Mouse (Mus musculus) lung, embryonic 16.5 days (tissue): ENCODE data around the gene Cela3b. TPM values are rescaled to one million over a fixed set of nuclear protein-coding genes. Genes with fewer than 3 reads are reported as not detected.
"Not testable (repeated sequence)": the region's sequence is repeated elsewhere in the genome, so short reads cannot be mapped to it uniquely, and the experiment has no call there.

Experiments used
- ATAC-seq: fragments of 200-750 bp; cut with Nextera tagmentation; 2 replicates; pipeline ENCODE4 v1.8.0; 2017; ENCODE audit warnings: low read depth, mild to moderate bottlenecking, moderate library complexity
- H3K27ac ChIP-seq: fragments of 300-500 bp; sonication (generic); 2 replicates; pipeline ENCODE4 v1.5.1; 2014; ENCODE audit warnings: mild to moderate bottlenecking, control low read depth, low read length
- H3K27me3 ChIP-seq: fragments of 300-500 bp; sonication (generic); 2 replicates; pipeline ENCODE4 v1.6.1; 2014; ENCODE audit warnings: low read depth, low read length, mixed read lengths; ENCODE audit not compliant: control insufficient read depth, insufficient read depth
- H3K36me3 ChIP-seq: fragments of 300-500 bp; sonication (generic); 2 replicates; pipeline ENCODE4 v1.6.1; 2014; ENCODE audit warnings: low read length; ENCODE audit not compliant: control insufficient read depth, insufficient read depth
- H3K4me1 ChIP-seq: fragments of 300-500 bp; sonication (generic); replicated peaks from 2 replicates; pipeline ENCODE4 v1.6.1; 2014; ENCODE audit warnings: low read length, mixed read lengths; ENCODE audit not compliant: control insufficient read depth, insufficient read depth
- H3K4me2 ChIP-seq: fragments of 300-500 bp; sonication (generic); 2 replicates; pipeline ENCODE4 v1.6.1; 2014; ENCODE audit warnings: low read depth, low read length, control low read depth
- H3K4me3 ChIP-seq: fragments of 300-500 bp; sonication (generic); 2 replicates; pipeline ENCODE4 v1.5.1; 2014; ENCODE audit warnings: mild to moderate bottlenecking, low read length, control low read depth
- H3K9ac ChIP-seq: fragments of 300-500 bp; sonication (generic); 2 replicates; pipeline ENCODE4 v1.6.1; 2014; ENCODE audit warnings: low read length, control low read depth
- H3K9me3 ChIP-seq: fragments of 300-500 bp; sonication (generic); 2 replicates; pipeline ENCODE4 v1.6.1; 2016; ENCODE audit warnings: low read length; ENCODE audit not compliant: control insufficient read depth
- WGBS: fragments of 180-500 bp; shearing (Covaris S2); extraction: QIAGEN DNeasy Blood & Tissue Kit; methylation state at CpG from one replicate; pipeline ENCODE4 v1.1.7; 2014; 5-methylcytosine and 5-hydroxymethylcytosine counted together
- polyA plus RNA-seq: library from polyadenylated mRNA; unstranded; fragments of >200 nt; fragmentation: Nextera tagmentation; extraction: Ambion mirVana; gene quantifications from 2 replicates; pipeline ENCODE4 v1.2.1, GENCODE M21; 2015

Gene Cela3b
- polyA plus RNA-seq, 1 experiment from 2014 or later: not detected

GRCm38 (mm10) chr4:137443625-137444024, 13.3 kb upstream of the Cela3b start:
- Histone ChIP-seq H3K9me3 (no peaks in the 10 kb centered on the region), H3K9ac (no peak overlapping the region), H3K27ac (no peak overlapping the region), H3K27me3 (no peaks in the 10 kb centered on the region), H3K4me1 (peaks cover 12% of the 10 kb centered on the region), H3K4me2 (no peak overlapping the region), H3K36me3 (no peaks in the 10 kb centered on the region), H3K4me3 (no peak overlapping the region)
- no peak for ATAC-seq
- WGBS: 10% methylated on average over 5 of the region's 5 CpGs

GRCm38 (mm10) chr4:137441332-137441731, 11.0 kb upstream of the Cela3b start:
- H3K9ac ChIP-seq: no peak overlapping the region

GRCm38 (mm10) chr4:137438842-137439241, 8.5 kb upstream of the Cela3b start:
- H3K4me1 ChIP-seq: no peaks in the 10 kb centered on the region
- H3K27ac ChIP-seq: no peak overlapping the region
- H3K36me3 ChIP-seq: no peaks in the 10 kb centered on the region
- no peak for ATAC-seq
- H3K9ac ChIP-seq: no peak overlapping the region
- no peak overlapping the region for H3K4me3 ChIP-seq
- no peak overlapping the region for H3K4me2 ChIP-seq
- H3K27me3 ChIP-seq: no peaks in the 10 kb centered on the region
- 79% methylated on average over 8 of the region's 8 CpGs for WGBS
- H3K9me3 ChIP-seq: no peaks in the 10 kb centered on the region

More at GRCm38 (mm10) chr4:137441332-137441731, 11.0 kb upstream of the Cela3b start:
- H3K9me3 ChIP-seq: no peaks in the 10 kb centered on the region
- H3K27me3 ChIP-seq: no peaks in the 10 kb centered on the region
- 84% methylated on average over 4 of the region's 4 CpGs for WGBS
- H3K4me1 ChIP-seq: no peaks in the 10 kb centered on the region
- H3K36me3 ChIP-seq: no peaks in the 10 kb centered on the region
- ATAC-seq: no peak
- H3K27ac ChIP-seq: no peak overlapping the region
- H3K4me3 ChIP-seq: no peak overlapping the region
- no peak overlapping the region for H3K4me2 ChIP-seq

- Histone ChIP-seq H3K4me2 (no peak overlapping the region), H3K27ac (no peak overlapping the region), H3K4me3 (no peak overlapping the region), H3K9me3 (no peaks in the 10 kb centered on the region), H3K36me3 (no peaks in the 10 kb centered on the region), H3K27me3 (no peaks in the 10 kb centered on the region), H3K4me1 (no peaks in the 10 kb centered on the region), H3K9ac (no peak overlapping the region)
- no peak for ATAC-seq
- 83% methylated on average over 8 of the region's 8 CpGs for WGBS
Observed at GRCm38 (mm10) chr4:137436979-137437669, 6.8 kb upstream of the Cela3b start.

- H3K9me3 ChIP-seq, H3K4me1 ChIP-seq, H3K36me3 ChIP-seq, H3K27me3 ChIP-seq, H3K4me2 ChIP-seq, H3K9ac ChIP-seq, H3K27ac ChIP-seq, H3K4me3 ChIP-seq: not testable (repeated sequence)
- 47% methylated on average over 10 of the region's 10 CpGs for WGBS
- peak; percentile 41; the same call in 1 of the 2 replicates for ATAC-seq
Observed at GRCm38 (mm10) chr4:137432700-137433550, 2.6 kb upstream of the Cela3b start.

GRCm38 (mm10) chr4:137417712-137418564, 12.4 kb downstream of the Cela3b start:
- no peak overlapping the region for H3K4me3 ChIP-seq
- H3K4me1 ChIP-seq: no peaks in the 10 kb centered on the region
- no peak for ATAC-seq
- H3K4me2 ChIP-seq: no peak overlapping the region
- no peaks in the 10 kb centered on the region for H3K27me3 ChIP-seq
- no peak overlapping the region for H3K9ac ChIP-seq
- WGBS: 54% methylated on average over 11 of the region's 11 CpGs
- no peaks in the 10 kb centered on the region for H3K9me3 ChIP-seq
- no peaks in the 10 kb centered on the region for H3K36me3 ChIP-seq
- no peak overlapping the region for H3K27ac ChIP-seq

GRCm38 (mm10) chr4:137414936-137415335, 15.4 kb downstream of the Cela3b start:
- Histone ChIP-seq H3K4me2 (no peak overlapping the region), H3K27ac (no peak overlapping the region), H3K9me3 (no peaks in the 10 kb centered on the region), H3K27me3 (no peaks in the 10 kb centered on the region), H3K4me3 (no peak overlapping the region), H3K36me3 (no peaks in the 10 kb centered on the region), H3K4me1 (no peaks in the 10 kb centered on the region), H3K9ac (no peak overlapping the region)
- ATAC-seq: no peak
- WGBS: 44% methylated on average over 1 of the region's 1 CpGs

- 44% methylated on average over 7 of the region's 7 CpGs for WGBS
- H3K9me3 ChIP-seq, H3K4me3 ChIP-seq, H3K27me3 ChIP-seq, H3K4me1 ChIP-seq, H3K9ac ChIP-seq, H3K27ac ChIP-seq, H3K36me3 ChIP-seq, H3K4me2 ChIP-seq: not testable (repeated sequence)
- ATAC-seq: 0 out of 2 replicates have a peak, but pooled peaks have one; percentile 7
Observed at GRCm38 (mm10) chr4:137412185-137412709, 18.1 kb downstream of the Cela3b start.
